Mouse (Mus musculus) neural tube, embryonic 13.5 days (tissue): Measurements from ENCODE around the gene Cpsf7. TPM values are rescaled to one million over a fixed set of nuclear protein-coding genes. Genes with fewer than 3 reads are reported as not detected.

Experiments
- ATAC-seq: fragments of 200-750 bp; cut with Nextera tagmentation; 2 replicates; pipeline ENCODE4 v1.8.0; 2017; ENCODE audit warnings: low read depth, mild to moderate bottlenecking, moderate TSS enrichment, moderate library complexity
- H3K27ac ChIP-seq: fragments of 300-500 bp; sonication (generic); replicated peaks from 2 replicates; pipeline ENCODE4 v1.5.1; 2015; ENCODE audit warnings: moderate library complexity, mild to moderate bottlenecking, inconsistent platforms
- H3K27me3 ChIP-seq: fragments of 300-500 bp; sonication (generic); 2 replicates; pipeline ENCODE4 v1.6.1; 2015; ENCODE audit warnings: mild to moderate bottlenecking, inconsistent platforms
- H3K36me3 ChIP-seq: fragments of 300-500 bp; sonication (generic); 2 replicates; pipeline ENCODE4 v1.6.1; 2015; ENCODE audit warnings: mild to moderate bottlenecking, inconsistent platforms
- H3K4me1 ChIP-seq: fragments of 300-500 bp; sonication (generic); replicated peaks from 2 replicates; pipeline ENCODE4 v1.6.1; 2015; ENCODE audit warnings: inconsistent platforms
- H3K4me2 ChIP-seq: fragments of 300-500 bp; sonication (generic); 2 replicates; pipeline ENCODE4 v1.6.1; 2015; ENCODE audit warnings: inconsistent platforms, mild to moderate bottlenecking, moderate library complexity
- H3K4me3 ChIP-seq: fragments of 300-500 bp; sonication (generic); 2 replicates; pipeline ENCODE4 v1.5.1; 2015; ENCODE audit warnings: mild to moderate bottlenecking, inconsistent platforms
- H3K9ac ChIP-seq: fragments of 300-500 bp; sonication (generic); 2 replicates; pipeline ENCODE4 v1.6.1; 2015; ENCODE audit warnings: moderate library complexity, mild to moderate bottlenecking, inconsistent platforms
- H3K9me3 ChIP-seq: fragments of 300-500 bp; sonication (generic); 2 replicates; pipeline ENCODE4 v1.6.1; 2016; ENCODE audit warnings: inconsistent platforms
- WGBS: fragments of 180-500 bp; shearing (Covaris S2); methylation state at CpG from one replicate; pipeline ENCODE4 v1.1.7; 2015; 5-methylcytosine and 5-hydroxymethylcytosine counted together
- polyA plus RNA-seq: library from polyadenylated mRNA; unstranded; fragments of >200 nt; fragmentation: Nextera tagmentation; extraction: Ambion mirVana; gene quantifications from 2 replicates; pipeline ENCODE4 v1.2.1, GENCODE M21; 2015

Gene Cpsf7
- polyA plus RNA-seq, 1 experiment from 2014 or later = 47.3 TPM

- Histone ChIP-seq H3K4me1 (no peaks in the 10 kb centered on the region), H3K9me3 (no peaks in the 10 kb centered on the region), H3K4me3 (no peak overlapping the region), H3K9ac (no peak overlapping the region), H3K4me2 (no peak overlapping the region), H3K27me3 (no peaks in the 10 kb centered on the region), H3K27ac (no peak overlapping the region), H3K36me3 (peaks cover under 1% of the 10 kb centered on the region; the same call in 1 of the 2 replicates)
- no peak for ATAC-seq
- WGBS = 65% methylated on average over 5 of the region's 5 CpGs
These were observed 37.3 kb downstream of the Cpsf7 start for GRCm38 (mm10) chr19:10562351-10562750.

- H3K4me2 ChIP-seq = no peak overlapping the region
- H3K36me3 ChIP-seq = peaks cover 14% of the 10 kb centered on the region; the same call in 1 of the 2 replicates
- no peaks in the 10 kb centered on the region for H3K9me3 ChIP-seq
- H3K27me3 ChIP-seq = no peaks in the 10 kb centered on the region
- H3K27ac ChIP-seq = no peak overlapping the region
- no peak overlapping the region for H3K9ac ChIP-seq
- ATAC-seq = no peak
- 90% methylated on average over 6 of the region's 6 CpGs for WGBS
- no peaks in the 10 kb centered on the region for H3K4me1 ChIP-seq
- no peak overlapping the region for H3K4me3 ChIP-seq
These were observed 39.2 kb downstream of the Cpsf7 start for GRCm38 (mm10) chr19:10564278-10564677.

- no peaks in the 10 kb centered on the region for H3K4me1 ChIP-seq
- H3K4me2 ChIP-seq = no peak overlapping the region
- WGBS = 83% methylated on average over 4 of the region's 4 CpGs
- no peak overlapping the region for H3K9ac ChIP-seq
- H3K27me3 ChIP-seq = no peaks in the 10 kb centered on the region
- no peak for ATAC-seq
- peaks cover 23% of the 10 kb centered on the region for H3K36me3 ChIP-seq
- H3K4me3 ChIP-seq = no peak overlapping the region
- no peaks in the 10 kb centered on the region for H3K9me3 ChIP-seq
- H3K27ac ChIP-seq = no peak overlapping the region
These were observed 40.2 kb downstream of the Cpsf7 start for GRCm38 (mm10) chr19:10565217-10565616.

GRCm38 (mm10) chr19:10569627-10570026, 44.6 kb downstream of the Cpsf7 start:
- Histone ChIP-seq H3K27me3 (no peaks in the 10 kb centered on the region), H3K4me1 (no peaks in the 10 kb centered on the region), H3K9ac (no peak overlapping the region), H3K4me2 (no peak overlapping the region), H3K9me3 (no peaks in the 10 kb centered on the region), H3K36me3 (peaks cover 66% of the 10 kb centered on the region), H3K27ac (no peak overlapping the region), H3K4me3 (no peak overlapping the region)
- no peak for ATAC-seq
- WGBS = 97% methylated on average over 6 of the region's 6 CpGs

GRCm38 (mm10) chr19:10576690-10577561, 51.9 kb downstream of the Cpsf7 start, which contains the start of the genes Cyb561a3 and Tmem138:
Gene Cyb561a3 (plus strand): TSS chr19:10577172.
Gene Tmem138 (minus strand): TSS chr19:10577362.
- Histone ChIP-seq H3K9me3 (no peaks in the 10 kb centered on the region), H3K27me3 (no peaks in the 10 kb centered on the region), H3K9ac (peak within 1 kb of the TSS; percentile 74), H3K4me3 (peak within 1 kb of the TSS; percentile 53), H3K4me1 (peaks cover 33% of the 10 kb centered on the region), H3K36me3 (peaks cover 36% of the 10 kb centered on the region), H3K27ac (peak within 1 kb of the TSS; percentile 91), H3K4me2 (peak within 1 kb of the TSS; percentile 80)
- under 1% methylated on average over 44 of the region's 44 CpGs for WGBS
- ATAC-seq = peak; percentile 97

GRCm38 (mm10) chr19:10580102-10580501, 55.0 kb downstream of the Cpsf7 start:
- no peak overlapping the region for H3K4me2 ChIP-seq
- no peak overlapping the region for H3K27ac ChIP-seq
- H3K9ac ChIP-seq = no peak overlapping the region
- peaks cover 12% of the 10 kb centered on the region for H3K36me3 ChIP-seq
- WGBS = 84% methylated on average over 3 of the region's 3 CpGs
- no peaks in the 10 kb centered on the region for H3K9me3 ChIP-seq
- H3K4me3 ChIP-seq = no peak overlapping the region
- no peak for ATAC-seq
- no peaks in the 10 kb centered on the region for H3K27me3 ChIP-seq
- peaks cover 33% of the 10 kb centered on the region for H3K4me1 ChIP-seq

- H3K4me1 ChIP-seq = peaks cover 30% of the 10 kb centered on the region
- H3K4me3 ChIP-seq = no peak overlapping the region
- 81% methylated on average over 3 of the region's 3 CpGs for WGBS
- H3K27me3 ChIP-seq = no peaks in the 10 kb centered on the region
- no peak overlapping the region for H3K27ac ChIP-seq
- no peak overlapping the region for H3K4me2 ChIP-seq
- no peaks in the 10 kb centered on the region for H3K9me3 ChIP-seq
- no peak overlapping the region for H3K9ac ChIP-seq
- ATAC-seq = no peak
- H3K36me3 ChIP-seq = peaks cover 14% of the 10 kb centered on the region
These were observed 55.7 kb downstream of the Cpsf7 start for GRCm38 (mm10) chr19:10580761-10581160.

- no peaks in the 10 kb centered on the region for H3K9me3 ChIP-seq
- no peak overlapping the region for H3K4me3 ChIP-seq
- no peak overlapping the region for H3K27ac ChIP-seq
- ATAC-seq = no peak
- no peak overlapping the region for H3K4me2 ChIP-seq
- WGBS = 85% methylated on average over 6 of the region's 6 CpGs
- no peaks in the 10 kb centered on the region for H3K27me3 ChIP-seq
- H3K4me1 ChIP-seq = peaks cover 21% of the 10 kb centered on the region
- H3K9ac ChIP-seq = no peak overlapping the region
- peaks cover 14% of the 10 kb centered on the region for H3K36me3 ChIP-seq
These were observed 56.9 kb downstream of the Cpsf7 start for GRCm38 (mm10) chr19:10581984-10582383.

GRCm38 (mm10) chr19:10583550-10584146, 58.6 kb downstream of the Cpsf7 start:
- no peak for ATAC-seq
- H3K9me3 ChIP-seq = no peaks in the 10 kb centered on the region
- H3K36me3 ChIP-seq = peaks cover 19% of the 10 kb centered on the region
- H3K4me3 ChIP-seq = no peak overlapping the region
- no peak overlapping the region for H3K4me2 ChIP-seq
- H3K27me3 ChIP-seq = no peaks in the 10 kb centered on the region
- peaks cover 10% of the 10 kb centered on the region for H3K4me1 ChIP-seq
- no peak overlapping the region for H3K9ac ChIP-seq
- 66% methylated on average over 7 of the region's 7 CpGs for WGBS
- H3K27ac ChIP-seq = no peak overlapping the region

- Histone ChIP-seq H3K4me2 (no peak overlapping the region), H3K27me3 (no peaks in the 10 kb centered on the region), H3K9me3 (no peaks in the 10 kb centered on the region), H3K4me3 (no peak overlapping the region), H3K27ac (no peak overlapping the region), H3K4me1 (no peaks in the 10 kb centered on the region), H3K36me3 (peaks cover 28% of the 10 kb centered on the region), H3K9ac (no peak overlapping the region)
- 91% methylated on average over 8 of the region's 8 CpGs for WGBS
- ATAC-seq = no peak
These were observed 60.0 kb downstream of the Cpsf7 start for GRCm38 (mm10) chr19:10585112-10585511.

- no peak overlapping the region for H3K27ac ChIP-seq
- H3K4me3 ChIP-seq = no peak overlapping the region
- no peaks in the 10 kb centered on the region for H3K4me1 ChIP-seq
- 92% methylated on average over 8 of the region's 8 CpGs for WGBS
- no peak overlapping the region for H3K9ac ChIP-seq
- H3K9me3 ChIP-seq = no peaks in the 10 kb centered on the region
- H3K27me3 ChIP-seq = no peaks in the 10 kb centered on the region
- no peak overlapping the region for H3K4me2 ChIP-seq
- peaks cover 38% of the 10 kb centered on the region; the same call in 1 of the 2 replicates for H3K36me3 ChIP-seq
- ATAC-seq = no peak
These were observed 62.2 kb downstream of the Cpsf7 start for GRCm38 (mm10) chr19:10587231-10587630.

- Histone ChIP-seq H3K4me2 (no peak overlapping the region), H3K9me3 (no peaks in the 10 kb centered on the region), H3K27ac (no peak overlapping the region), H3K36me3 (peaks cover 54% of the 10 kb centered on the region), H3K4me3 (no peak overlapping the region), H3K27me3 (no peaks in the 10 kb centered on the region), H3K9ac (no peak overlapping the region), H3K4me1 (no peaks in the 10 kb centered on the region)
- no peak for ATAC-seq
- 71% methylated on average over 5 of the region's 5 CpGs for WGBS
These were observed 64.2 kb downstream of the Cpsf7 start for GRCm38 (mm10) chr19:10589127-10589857.
